Mouse (Mus musculus) liver, embryonic 14.5 days (tissue): ENCODE data around the gene 4930518I15Rik. TPM values are rescaled to one million over a fixed set of nuclear protein-coding genes. Genes with fewer than 3 reads are reported as not detected.
"Not testable (repeated sequence)": the region's sequence is repeated elsewhere in the genome, so short reads cannot be mapped to it uniquely, and the experiment has no call there.

ENCODE experiments used
- ATAC-seq: fragments of 200-750 bp; cut with Nextera tagmentation; 2 replicates; pipeline ENCODE4 v1.8.0; 2017; ENCODE audit warnings: moderate number of reproducible peaks, mild to moderate bottlenecking, moderate library complexity; ENCODE audit not compliant: insufficient read depth
- DNase-seq, 3 experiments: peaks; one replicate each; pipeline ENCODE4 v3.0.0-alpha.2; 2012 to 2013; ENCODE audit warnings: low read depth in 3 of 3, low spot score in 3 of 3
- H3K27ac ChIP-seq: fragments of 300-500 bp; sonication (generic); 2 replicates; pipeline ENCODE4 v1.5.1; 2014; ENCODE audit warnings: moderate library complexity, mild to moderate bottlenecking, control low read depth, inconsistent platforms
- H3K27me3 ChIP-seq: fragments of 300-500 bp; sonication (generic); 2 replicates; pipeline ENCODE4 v1.6.1; 2014; ENCODE audit warnings: mild to moderate bottlenecking, low read length, moderate library complexity; ENCODE audit not compliant: control insufficient read depth, insufficient read depth
- H3K36me3 ChIP-seq: fragments of 300-500 bp; sonication (generic); replicated peaks from 2 replicates; pipeline ENCODE4 v1.6.1; 2014; ENCODE audit warnings: low read depth; ENCODE audit not compliant: control insufficient read depth, insufficient read depth
- H3K4me1 ChIP-seq, 2 experiments: fragments of 200-500 bp in 1 of 2; fragments of 300-500 bp in 1 of 2; sonication (generic) in 1 of 2; replicated peaks; 2 replicates each; pipeline ENCODE4 v1.6.1; 2012 to 2014; ENCODE audit warnings: antibody characterized with exemption in 1 of 2, inconsistent platforms in 1 of 2, low read length in 1 of 2; ENCODE audit not compliant: control insufficient read depth in 2 of 2, insufficient read depth in 2 of 2
- H3K4me2 ChIP-seq: fragments of 300-500 bp; sonication (generic); 2 replicates; pipeline ENCODE4 v1.6.1; 2014; ENCODE audit warnings: low read depth, mild to moderate bottlenecking, control low read depth, moderate library complexity
- H3K4me3 ChIP-seq, 2 experiments: fragments of 200-500 bp in 1 of 2; fragments of 300-500 bp in 1 of 2; sonication (generic) in 1 of 2; 2 replicates each; pipeline ENCODE4 v1.5.1; 2012 to 2014; ENCODE audit warnings: low read depth in 2 of 2, low read length in 2 of 2, mild to moderate bottlenecking in 2 of 2, control low read depth in 1 of 2, inconsistent platforms in 1 of 2, moderate library complexity in 1 of 2; ENCODE audit not compliant: insufficient read depth in 1 of 2
- H3K9ac ChIP-seq: fragments of 300-500 bp; sonication (generic); replicated peaks from 2 replicates; pipeline ENCODE4 v1.6.1; 2014; ENCODE audit warnings: mild to moderate bottlenecking, control low read depth, moderate library complexity
- H3K9me3 ChIP-seq: fragments of 300-500 bp; sonication (generic); 2 replicates; pipeline ENCODE4 v1.6.1; 2016; ENCODE audit warnings: low read length, mixed read lengths; ENCODE audit not compliant: control insufficient read depth
- CTCF ChIP-seq: IDR thresholded peaks from 2 replicates; pipeline ENCODE4 v1.5.1; 2016; ENCODE audit warnings: antibody characterized with exemption, low read depth, control low read depth
- EP300 ChIP-seq: IDR thresholded peaks from 2 replicates; pipeline ENCODE4 v1.6.1; 2016; ENCODE audit warnings: antibody characterized with exemption, low read depth
- WGBS: fragments of 180-500 bp; shearing (Covaris S2); extraction: QIAGEN DNeasy Blood & Tissue Kit; methylation state at CpG from one replicate; pipeline ENCODE4 v1.1.7; 2014; ENCODE audit not compliant: insufficient replicate concordance; 5-methylcytosine and 5-hydroxymethylcytosine counted together
- polyA plus RNA-seq, 2 experiments: library from polyadenylated mRNA; depleted of rRNA in 1 of 2; stranded (reverse) in 1 of 2; unstranded in 1 of 2; fragments of >200 nt; fragmentation: Nextera tagmentation in 1 of 2; extraction: Ambion mirVana in 1 of 2; gene quantifications; 2 replicates each; pipeline versions ENCODE4 v1.2.1 to v1.2.3; 2012 to 2014

Gene 4930518I15Rik
- polyA plus RNA-seq, 2 experiments = 0.71 TPM

- Histone ChIP-seq H3K9me3 (no peaks in the 10 kb centered on the region), H3K9ac (no peak within 1 kb of the TSS), H3K27me3 (no peaks in the 10 kb centered on the region), H3K4me1 (peaks cover 31 to 33% of the 10 kb centered on the region in 2 experiments), H3K36me3 (no peaks in the 10 kb centered on the region), H3K4me2 (no peak within 1 kb of the TSS), H3K4me3 (peak within 1 kb of the TSS in 1 of 2 experiments; percentile 8; a peak in 1 of 4 replicates), H3K27ac (no peak within 1 kb of the TSS)
- TF ChIP-seq EP300 = no peak
- TF ChIP-seq CTCF = no peak
- no peak for DNase-seq
- WGBS = 24% methylated on average over 6 of the region's 6 CpGs
- ATAC-seq = no peak
Observed at GRCm38 (mm10) chr2:156887017-156887416, 29.3 kb upstream of the 4930518I15Rik start, which contains the start of gene Sla2. Gene Sla2, minus strand, starts transcription at chr2:156887192.

GRCm38 (mm10) chr2:156886084-156886631 is 28.4 kb upstream of the 4930518I15Rik start:
- ATAC-seq (no peak), DNase-seq (no peak)
- H3K36me3 ChIP-seq = no peaks in the 10 kb centered on the region
- H3K4me3 ChIP-seq = no peak overlapping the region
- 46% methylated on average over 10 of the region's 10 CpGs for WGBS
- H3K9me3 ChIP-seq = no peaks in the 10 kb centered on the region
- no peak overlapping the region for H3K4me2 ChIP-seq
- no peak overlapping the region for H3K9ac ChIP-seq
- no peaks in the 10 kb centered on the region for H3K27me3 ChIP-seq
- no peak overlapping the region for H3K27ac ChIP-seq
- H3K4me1 ChIP-seq = peaks cover 36 to 42% of the 10 kb centered on the region in 2 experiments
- TF ChIP-seq CTCF = no peak
- TF ChIP-seq EP300 = no peak

- H3K9ac ChIP-seq = not testable (repeated sequence)
- 61% methylated on average over 2 of the region's 2 CpGs for WGBS
Observed at GRCm38 (mm10) chr2:156885666-156886065, 27.9 kb upstream of the 4930518I15Rik start.

GRCm38 (mm10) chr2:156884396-156885211 is 26.9 kb upstream of the 4930518I15Rik start:
- peaks cover 40 to 44% of the 10 kb centered on the region in 2 experiments for H3K4me1 ChIP-seq
- peak overlapping the region; percentile 62 for H3K27ac ChIP-seq
- H3K27me3 ChIP-seq = no peaks in the 10 kb centered on the region
- peak overlapping the region; percentile 54 for H3K4me2 ChIP-seq
- H3K36me3 ChIP-seq = no peaks in the 10 kb centered on the region
- no peak overlapping the region for H3K4me3 ChIP-seq
- ATAC-seq (peak; percentile 25), DNase-seq (peak in 2 of 3 experiments; percentile 49 to 64)
- no peaks in the 10 kb centered on the region for H3K9me3 ChIP-seq
- TF ChIP-seq EP300 (no peak), CTCF (no peak)
- H3K9ac ChIP-seq = peak overlapping the region; percentile 43
- WGBS = 51% methylated on average over 10 of the region's 10 CpGs

More at GRCm38 (mm10) chr2:156885666-156886065, 27.9 kb upstream of the 4930518I15Rik start:
- not testable (repeated sequence) for ATAC-seq, H3K9me3 ChIP-seq, DNase-seq, H3K27ac ChIP-seq, H3K4me2 ChIP-seq, H3K36me3 ChIP-seq, H3K4me3 ChIP-seq, H3K27me3 ChIP-seq
- peak; percentile 32 for TF ChIP-seq CTCF
- H3K4me1 ChIP-seq = peaks cover 36 to 42% of the 10 kb centered on the region in 2 experiments

- ATAC-seq (peak; percentile 97), DNase-seq (peak; percentile 74 to 86 (median 85))
- Histone ChIP-seq H3K4me1 (peaks cover 42 to 46% of the 10 kb centered on the region in 2 experiments), H3K4me3 (peak overlapping the region; percentile 25 to 42; a peak in 3 of 4 replicates), H3K9me3 (no peaks in the 10 kb centered on the region), H3K27ac (peak overlapping the region; percentile 86), H3K36me3 (no peaks in the 10 kb centered on the region), H3K27me3 (no peaks in the 10 kb centered on the region), H3K4me2 (peak overlapping the region; percentile 71), H3K9ac (peak overlapping the region; percentile 58)
- TF ChIP-seq EP300 (peak; percentile 69), CTCF (no peak)
- WGBS = 5% methylated on average over 10 of the region's 10 CpGs
Observed at GRCm38 (mm10) chr2:156882431-156883001, 24.8 kb upstream of the 4930518I15Rik start.
